Mouse (Mus musculus) embryonic facial prominence, embryonic 13.5 days (tissue): Measurements from ENCODE around the gene D6Ertd527e. TPM values are rescaled to one million over a fixed set of nuclear protein-coding genes. Genes with fewer than 3 reads are reported as not detected.

ENCODE experiments used
- ATAC-seq: fragments of 200-750 bp; cut with Nextera tagmentation; 2 replicates; pipeline ENCODE4 v1.8.0; 2017; ENCODE audit warnings: low read depth; ENCODE audit not compliant: insufficient number of reproducible peaks, insufficient read depth, low FRiP score, low TSS enrichment
- H3K27ac ChIP-seq: fragments of 300-500 bp; sonication (generic); 2 replicates; pipeline ENCODE4 v1.5.1; 2015; ENCODE audit warnings: moderate library complexity, mild to moderate bottlenecking, inconsistent platforms
- H3K27me3 ChIP-seq: fragments of 300-500 bp; sonication (generic); 2 replicates; pipeline ENCODE4 v1.6.1; 2015; ENCODE audit warnings: mild to moderate bottlenecking, inconsistent platforms
- H3K36me3 ChIP-seq: fragments of 300-500 bp; sonication (generic); 2 replicates; pipeline ENCODE4 v1.6.1; 2015; ENCODE audit warnings: mild to moderate bottlenecking, inconsistent platforms
- H3K4me1 ChIP-seq: fragments of 300-500 bp; sonication (generic); 2 replicates; pipeline ENCODE4 v1.6.1; 2015; ENCODE audit warnings: inconsistent platforms
- H3K4me2 ChIP-seq: fragments of 300-500 bp; sonication (generic); 2 replicates; pipeline ENCODE4 v1.6.1; 2015; ENCODE audit warnings: moderate library complexity, mild to moderate bottlenecking, inconsistent platforms
- H3K4me3 ChIP-seq: fragments of 300-500 bp; sonication (generic); 2 replicates; pipeline ENCODE4 v1.5.1; 2015; ENCODE audit warnings: mild to moderate bottlenecking, inconsistent platforms
- H3K9ac ChIP-seq: fragments of 300-500 bp; sonication (generic); 2 replicates; pipeline ENCODE4 v1.6.1; 2015; ENCODE audit warnings: mild to moderate bottlenecking, inconsistent platforms
- H3K9me3 ChIP-seq: fragments of 300-500 bp; sonication (generic); 2 replicates; pipeline ENCODE4 v1.6.1; 2016; ENCODE audit warnings: inconsistent platforms
- WGBS: fragments of 180-500 bp; shearing (Covaris S2); methylation state at CpG from one replicate; pipeline ENCODE4 v1.1.7; 2015; ENCODE audit warnings: mixed read lengths; 5-methylcytosine and 5-hydroxymethylcytosine counted together
- polyA plus RNA-seq: library from polyadenylated mRNA; unstranded; fragments of >200 nt; fragmentation: Nextera tagmentation; extraction: Ambion mirVana; gene quantifications from 2 replicates; pipeline ENCODE4 v1.2.1, GENCODE M21; 2015

The D6Ertd527e gene
- polyA plus RNA-seq, 1 experiment from 2014 or later = 0.28 TPM

GRCm38 (mm10) chr6:87153836-87154235 is 49.3 kb downstream of the D6Ertd527e start:
- peaks cover 38% of the 10 kb centered on the region for H3K36me3 ChIP-seq
- H3K4me1 ChIP-seq = peaks cover 51% of the 10 kb centered on the region
- no peak overlapping the region for H3K4me2 ChIP-seq
- H3K27ac ChIP-seq = no peak overlapping the region
- H3K9ac ChIP-seq = no peak overlapping the region
- 67% methylated on average over 3 of the region's 3 CpGs for WGBS
- no peak for ATAC-seq
- H3K9me3 ChIP-seq = no peaks in the 10 kb centered on the region
- no peak overlapping the region for H3K4me3 ChIP-seq
- H3K27me3 ChIP-seq = no peaks in the 10 kb centered on the region

GRCm38 (mm10) chr6:87158062-87158623 is 53.6 kb downstream of the D6Ertd527e start:
- H3K4me3 ChIP-seq = no peak overlapping the region
- no peaks in the 10 kb centered on the region for H3K27me3 ChIP-seq
- no peak for ATAC-seq
- peaks cover 66% of the 10 kb centered on the region for H3K36me3 ChIP-seq
- no peak overlapping the region for H3K27ac ChIP-seq
- no peak overlapping the region for H3K4me2 ChIP-seq
- 78% methylated on average over 7 of the region's 7 CpGs for WGBS
- no peak overlapping the region for H3K9ac ChIP-seq
- peaks cover 38% of the 10 kb centered on the region for H3K4me1 ChIP-seq
- H3K9me3 ChIP-seq = no peaks in the 10 kb centered on the region

- Histone ChIP-seq H3K4me2 (no peak overlapping the region), H3K27ac (0 out of 2 replicates have a peak overlapping the region, but pooled peaks have one; percentile 22), H3K4me1 (peaks cover 33% of the 10 kb centered on the region), H3K27me3 (no peaks in the 10 kb centered on the region), H3K4me3 (no peak overlapping the region), H3K36me3 (peaks cover 69% of the 10 kb centered on the region), H3K9ac (no peak overlapping the region), H3K9me3 (no peaks in the 10 kb centered on the region)
- 77% methylated on average over 5 of the region's 5 CpGs for WGBS
- no peak for ATAC-seq
These were observed 55.6 kb downstream of the D6Ertd527e start for GRCm38 (mm10) chr6:87160196-87160595.

- peaks cover 63% of the 10 kb centered on the region for H3K36me3 ChIP-seq
- WGBS = 35% methylated on average over 12 of the region's 12 CpGs
- 0 out of 2 replicates have a peak, but pooled peaks have one; percentile 54 for ATAC-seq
These were observed 57.1 kb downstream of the D6Ertd527e start for GRCm38 (mm10) chr6:87161391-87162263.

More at GRCm38 (mm10) chr6:87161391-87162263, 57.1 kb downstream of the D6Ertd527e start:
- no peaks in the 10 kb centered on the region for H3K27me3 ChIP-seq
- H3K4me3 ChIP-seq = no peak overlapping the region
- peaks cover 39% of the 10 kb centered on the region for H3K4me1 ChIP-seq
- H3K9ac ChIP-seq = no peak overlapping the region
- no peaks in the 10 kb centered on the region for H3K9me3 ChIP-seq
- H3K4me2 ChIP-seq = no peak overlapping the region
- H3K27ac ChIP-seq = peak overlapping the region; percentile 80

Other genes starting within 250 kb of the D6Ertd527e start
- 95.2 and 105 TPM in 2 replicates for gene Nfu1, start 95.5 kb upstream of the D6Ertd527e start, polyA plus RNA-seq
- 22.0 and 22.2 TPM in 2 replicates for gene Gfpt1, start 61.9 kb upstream of the D6Ertd527e start, polyA plus RNA-seq
- gene Antxr1, start 231.1 kb downstream of the D6Ertd527e start, polyA plus RNA-seq = 20.1 and 20.5 TPM in 2 replicates
- not detected in 2 replicates for gene Gkn1, start 246.2 kb downstream of the D6Ertd527e start, polyA plus RNA-seq